Mouse (Mus musculus): ENCODE data around the gene Nckipsd. TPM values are rescaled to one million over a fixed set of nuclear protein-coding genes. Genes with fewer than 3 reads are reported as not detected.

Nckipsd gene
- total and polyA plus RNA-seq, 2 experiments from 2014 or later: 8.8 to 13.7 TPM

GRCm38 (mm10) chr9:108799564-108799963 is 8.6 kb upstream of the Nckipsd start:
- no peak overlapping the region for H3K9ac ChIP-seq (replicated peaks; ENCODE audit: low read depth, low read length)
- no peaks in the 10 kb centered on the region for H3K9me3 ChIP-seq (replicated peaks; ENCODE audit: control insufficient read depth, low read length)
- ATAC-seq (ENCODE audit: insufficient read depth, low read depth): no peak
- 85% methylated on average over 3 of the region's 3 CpGs for WGBS
- H3K4me3 ChIP-seq (ENCODE audit: low read depth, low read length): no peak overlapping the region
- peaks cover 68% of the 10 kb centered on the region for H3K36me3 ChIP-seq (replicated peaks; ENCODE audit: control insufficient read depth, insufficient read depth, low read length)
- H3K27ac ChIP-seq (ENCODE audit: low read depth): no peak overlapping the region
- no peak overlapping the region for H3K4me2 ChIP-seq (ENCODE audit: low read depth, low read length)
- H3K4me1 ChIP-seq (ENCODE audit: control insufficient read depth, insufficient read depth): peaks cover 31% of the 10 kb centered on the region; the same call in 1 of the 2 replicates
- DNase-seq (ENCODE audit: low spot score): no peak
- TF ChIP-seq CTCF (IDR thresholded peaks at IDR 0.05; ENCODE audit: low read depth): no peak
- TF ChIP-seq EP300 (IDR thresholded peaks at IDR 0.05; ENCODE audit: low read depth): no peak
- no peaks in the 10 kb centered on the region for H3K27me3 ChIP-seq (ENCODE audit: control insufficient read depth, insufficient read depth, low read length)

DNA sequence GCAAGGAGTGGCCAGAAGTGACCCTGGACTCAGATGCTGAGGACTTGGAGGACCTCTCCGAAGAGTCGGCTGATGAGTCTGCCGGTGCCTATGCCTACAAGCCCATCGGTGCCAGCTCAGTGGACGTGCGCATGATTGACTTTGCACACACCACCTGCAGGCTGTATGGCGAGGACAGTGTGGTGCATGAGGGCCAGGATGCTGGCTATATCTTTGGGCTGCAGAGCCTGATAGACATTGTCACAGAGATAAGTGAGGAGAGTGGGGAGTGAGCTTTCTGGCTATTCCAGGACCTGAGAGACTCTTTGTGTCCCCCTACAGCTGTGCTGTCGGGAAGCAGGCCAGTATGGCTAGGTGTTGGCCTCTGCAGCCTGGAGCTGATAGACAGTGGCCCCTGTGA is 2.4 kb upstream of the Nckipsd start:
- DNase-seq (ENCODE audit: low spot score) (no peak), ATAC-seq (ENCODE audit: insufficient read depth, low read depth) (no peak)
- WGBS: 74% methylated on average over 8 of the region's 8 CpGs
- TF ChIP-seq CTCF (IDR thresholded peaks at IDR 0.05; ENCODE audit: low read depth) (no peak), EP300 (IDR thresholded peaks at IDR 0.05; ENCODE audit: low read depth) (no peak)
- Histone ChIP-seq H3K4me1 (ENCODE audit: control insufficient read depth, insufficient read depth) (peaks cover 26% of the 10 kb centered on the region), H3K9ac (replicated peaks; ENCODE audit: low read depth, low read length) (no peak overlapping the region), H3K9me3 (replicated peaks; ENCODE audit: control insufficient read depth, low read length) (no peaks in the 10 kb centered on the region), H3K27ac (ENCODE audit: low read depth) (no peak overlapping the region), H3K36me3 (replicated peaks; ENCODE audit: control insufficient read depth, insufficient read depth, low read length) (peaks cover 59% of the 10 kb centered on the region), H3K27me3 (ENCODE audit: control insufficient read depth, insufficient read depth, low read length) (no peaks in the 10 kb centered on the region), H3K4me2 (ENCODE audit: low read depth, low read length) (no peak overlapping the region), H3K4me3 (ENCODE audit: low read depth, low read length) (no peak overlapping the region)

- H3K4me3 ChIP-seq (ENCODE audit: low read depth, low read length): no peak overlapping the region
- DNase-seq (ENCODE audit: low spot score): no peak
- H3K4me2 ChIP-seq (ENCODE audit: low read depth, low read length): no peak overlapping the region
- H3K27me3 ChIP-seq (ENCODE audit: control insufficient read depth, insufficient read depth, low read length): no peaks in the 10 kb centered on the region
- no peaks in the 10 kb centered on the region for H3K9me3 ChIP-seq (replicated peaks; ENCODE audit: control insufficient read depth, low read length)
- peak overlapping the region; percentile 35; the same call in 1 of the 2 replicates for H3K27ac ChIP-seq (ENCODE audit: low read depth)
- ATAC-seq (ENCODE audit: insufficient read depth, low read depth): no peak
- TF ChIP-seq EP300 (IDR thresholded peaks at IDR 0.05; ENCODE audit: low read depth): no peak
- TF ChIP-seq CTCF (IDR thresholded peaks at IDR 0.05; ENCODE audit: low read depth): no peak
- H3K36me3 ChIP-seq (replicated peaks; ENCODE audit: control insufficient read depth, insufficient read depth, low read length): peaks cover 59% of the 10 kb centered on the region
- H3K9ac ChIP-seq (replicated peaks; ENCODE audit: low read depth, low read length): no peak overlapping the region
- peaks cover 26% of the 10 kb centered on the region for H3K4me1 ChIP-seq (ENCODE audit: control insufficient read depth, insufficient read depth)
Measured at GRCm38 (mm10) chr9:108806379-108806778, 1.8 kb upstream of the Nckipsd start.

GRCm38 (mm10) chr9:108806831-108807230 is 1.3 kb upstream of the Nckipsd start:
- H3K9me3 ChIP-seq (replicated peaks; ENCODE audit: control insufficient read depth, low read length): no peaks in the 10 kb centered on the region

GRCm38 (mm10) chr9:108807674-108808073 is 494 bp upstream of the Nckipsd start:
- ATAC-seq (ENCODE audit: insufficient read depth, low read depth): no peak
- Histone ChIP-seq H3K9me3 (replicated peaks; ENCODE audit: control insufficient read depth, low read length) (no peaks in the 10 kb centered on the region), H3K27me3 (ENCODE audit: control insufficient read depth, insufficient read depth, low read length) (no peaks in the 10 kb centered on the region), H3K27ac (ENCODE audit: low read depth) (peak overlapping the region; percentile 22; the same call in 1 of the 2 replicates), H3K9ac (replicated peaks; ENCODE audit: low read depth, low read length) (0 out of 2 replicates have a peak overlapping the region, but pooled peaks have one; percentile 70), H3K36me3 (replicated peaks; ENCODE audit: control insufficient read depth, insufficient read depth, low read length) (peaks cover 59% of the 10 kb centered on the region), H3K4me3 (ENCODE audit: low read depth, low read length) (no peak overlapping the region), H3K4me2 (ENCODE audit: low read depth, low read length) (no peak overlapping the region), H3K4me1 (ENCODE audit: control insufficient read depth, insufficient read depth) (peaks cover 26% of the 10 kb centered on the region)
- no peak for DNase-seq (ENCODE audit: low spot score)
- WGBS: 69% methylated on average over 5 of the region's 5 CpGs
- TF ChIP-seq EP300 (IDR thresholded peaks at IDR 0.05; ENCODE audit: low read depth) (no peak), CTCF (IDR thresholded peaks at IDR 0.05; ENCODE audit: low read depth) (no peak)

More at GRCm38 (mm10) chr9:108806831-108807230, 1.3 kb upstream of the Nckipsd start:
- Histone ChIP-seq H3K9ac (replicated peaks; ENCODE audit: low read depth, low read length) (no peak overlapping the region), H3K27me3 (ENCODE audit: control insufficient read depth, insufficient read depth, low read length) (no peaks in the 10 kb centered on the region), H3K27ac (ENCODE audit: low read depth) (peak overlapping the region; percentile 22; the same call in 1 of the 2 replicates), H3K4me2 (ENCODE audit: low read depth, low read length) (no peak overlapping the region), H3K4me1 (ENCODE audit: control insufficient read depth, insufficient read depth) (peaks cover 26% of the 10 kb centered on the region), H3K36me3 (replicated peaks; ENCODE audit: control insufficient read depth, insufficient read depth, low read length) (peaks cover 58% of the 10 kb centered on the region), H3K4me3 (ENCODE audit: low read depth, low read length) (no peak overlapping the region)
- ATAC-seq (ENCODE audit: insufficient read depth, low read depth) (peak; percentile 33; the same call in 1 of the 2 replicates), DNase-seq (ENCODE audit: low spot score) (peak; percentile 66)
- TF ChIP-seq CTCF (IDR thresholded peaks at IDR 0.05; ENCODE audit: low read depth) (no peak), EP300 (IDR thresholded peaks at IDR 0.05; ENCODE audit: low read depth) (no peak)
- WGBS: 25% methylated on average over 1 of the region's 1 CpGs

DNA sequence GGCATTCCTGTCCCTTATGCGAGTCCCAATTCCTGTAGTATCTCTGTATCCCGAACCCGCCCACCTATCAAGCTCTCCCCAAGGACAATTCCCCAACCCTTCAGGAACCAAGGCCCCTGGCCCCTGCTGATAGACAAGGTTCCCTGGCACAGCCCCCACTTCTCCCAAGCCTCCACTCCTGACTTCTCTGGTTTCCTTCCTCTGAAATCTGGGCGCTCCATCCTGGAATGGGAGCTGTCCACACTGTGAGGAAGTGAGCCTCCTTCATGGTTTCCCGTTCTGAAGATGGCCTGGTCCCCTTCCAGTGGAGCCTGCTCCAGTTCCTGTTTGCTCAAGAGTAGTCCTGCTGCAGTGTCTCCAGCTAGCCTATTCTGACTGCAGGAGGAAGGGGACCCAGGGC is 1.0 kb downstream of the Nckipsd start:
- H3K9ac ChIP-seq (replicated peaks; ENCODE audit: low read depth, low read length): peak overlapping the region; percentile 70; the same call in 1 of the 2 replicates
- peaks cover 26% of the 10 kb centered on the region for H3K4me1 ChIP-seq (ENCODE audit: control insufficient read depth, insufficient read depth)
- ATAC-seq (ENCODE audit: insufficient read depth, low read depth) (peak; percentile 16; the same call in 1 of the 2 replicates), DNase-seq (ENCODE audit: low spot score) (peak; percentile 30)
- peak overlapping the region; percentile 56 for H3K27ac ChIP-seq (ENCODE audit: low read depth)
- no peak for TF ChIP-seq CTCF (IDR thresholded peaks at IDR 0.05; ENCODE audit: low read depth)
- peak; percentile 69 for TF ChIP-seq EP300 (IDR thresholded peaks at IDR 0.05; ENCODE audit: low read depth)
- no peaks in the 10 kb centered on the region for H3K9me3 ChIP-seq (replicated peaks; ENCODE audit: control insufficient read depth, low read length)
- no peaks in the 10 kb centered on the region for H3K27me3 ChIP-seq (ENCODE audit: control insufficient read depth, insufficient read depth, low read length)
- peaks cover 59% of the 10 kb centered on the region for H3K36me3 ChIP-seq (replicated peaks; ENCODE audit: control insufficient read depth, insufficient read depth, low read length)
- peak overlapping the region; percentile 74 for H3K4me3 ChIP-seq (ENCODE audit: low read depth, low read length)
- 53% methylated on average over 5 of the region's 5 CpGs for WGBS
- peak overlapping the region; percentile 85 for H3K4me2 ChIP-seq (ENCODE audit: low read depth, low read length)

Data from heart, postnatal 0 days (tissue).